Mouse (Mus musculus): Measurements from ENCODE around the gene Lrrc61.

Gene Lrrc61

DNA sequence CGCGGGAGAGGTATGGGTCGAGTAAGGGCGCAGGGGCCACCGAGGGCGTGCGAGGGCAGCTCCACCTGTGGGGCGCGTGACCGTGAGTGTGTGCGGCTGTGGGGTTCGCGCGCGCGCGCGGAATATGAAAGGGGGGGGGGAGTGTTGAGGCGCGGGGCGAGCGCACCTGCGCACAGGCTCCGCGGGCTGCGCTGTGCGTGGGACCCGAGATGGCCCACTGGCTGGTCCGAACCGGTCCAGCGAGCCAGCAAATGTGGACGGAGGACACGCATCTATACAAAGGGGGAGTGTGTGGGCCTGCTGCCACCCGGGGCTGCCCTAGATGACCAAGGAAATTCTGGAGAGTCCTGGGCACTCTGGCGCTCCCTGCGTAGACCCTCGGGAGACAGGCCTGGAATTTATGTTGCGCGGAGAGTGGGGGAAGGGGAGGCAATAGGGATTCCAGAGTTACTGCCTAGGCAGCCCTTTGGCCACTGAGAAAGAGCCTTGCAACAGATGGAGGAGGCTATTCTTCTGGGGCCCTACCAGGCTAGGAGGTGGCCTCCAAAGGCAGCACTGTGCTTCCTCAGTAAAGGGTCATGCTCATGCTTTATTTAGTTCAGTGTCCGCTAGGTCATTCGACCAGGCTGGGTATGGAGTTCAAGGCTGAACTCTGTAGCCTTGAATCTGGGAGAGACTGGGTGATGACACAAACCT lies 39.6 kb downstream of the Lrrc61 start:
- no peak for DNase-seq

DNA sequence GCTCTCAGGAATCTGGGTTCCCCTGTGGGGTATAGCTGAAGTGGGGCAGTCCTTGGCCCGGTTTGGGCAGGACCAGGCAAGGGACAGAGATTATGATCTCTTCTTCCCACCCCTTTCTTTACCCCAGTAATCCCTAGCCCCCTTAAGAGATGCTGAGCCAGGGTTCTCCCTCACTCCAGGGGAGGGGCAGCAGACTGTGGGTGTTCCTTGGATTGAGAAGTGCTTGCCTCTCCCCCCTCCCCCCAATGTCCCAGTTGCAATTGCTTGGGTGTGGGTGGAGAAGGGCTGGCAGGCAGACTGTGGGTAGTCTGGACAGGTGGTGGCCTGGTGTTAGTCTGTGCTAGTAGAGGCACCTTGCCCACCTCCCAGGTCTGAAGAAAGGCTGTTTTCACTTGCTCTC lies 40.7 kb downstream of the Lrrc61 start:
- DNase-seq, result no peak

DNA sequence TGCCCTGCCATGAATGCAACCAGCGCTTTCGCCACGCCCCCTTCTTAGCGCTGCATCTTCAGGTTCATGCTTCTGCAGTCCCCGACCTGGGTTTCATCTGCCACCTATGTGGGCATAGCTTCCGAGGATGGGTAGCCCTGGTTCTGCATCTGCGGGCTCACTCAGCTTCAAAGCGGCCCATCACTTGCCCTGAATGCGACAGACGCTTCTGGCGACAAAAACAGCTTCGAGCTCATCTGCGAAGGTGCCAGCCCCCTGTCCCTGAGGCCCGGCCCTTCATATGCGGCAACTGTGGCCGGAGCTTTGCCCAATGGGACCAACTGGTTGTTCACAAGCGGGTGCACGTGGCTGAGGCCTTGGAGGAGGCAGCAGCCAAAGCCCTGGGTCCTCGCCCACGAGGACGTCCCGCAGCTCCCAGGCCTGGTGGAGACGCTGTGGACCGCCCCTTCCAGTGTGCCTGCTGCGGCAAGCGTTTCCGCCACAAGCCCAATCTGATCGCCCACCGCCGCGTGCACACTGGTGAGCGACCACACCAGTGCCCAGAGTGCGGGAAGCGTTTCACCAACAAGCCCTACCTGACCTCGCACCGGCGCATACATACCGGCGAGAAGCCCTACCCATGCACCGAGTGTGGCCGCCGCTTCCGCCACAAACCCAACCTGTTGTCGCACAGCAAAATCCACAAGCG lies 42.1 kb downstream of the Lrrc61 start:
- DNase-seq, result no peak

DNA sequence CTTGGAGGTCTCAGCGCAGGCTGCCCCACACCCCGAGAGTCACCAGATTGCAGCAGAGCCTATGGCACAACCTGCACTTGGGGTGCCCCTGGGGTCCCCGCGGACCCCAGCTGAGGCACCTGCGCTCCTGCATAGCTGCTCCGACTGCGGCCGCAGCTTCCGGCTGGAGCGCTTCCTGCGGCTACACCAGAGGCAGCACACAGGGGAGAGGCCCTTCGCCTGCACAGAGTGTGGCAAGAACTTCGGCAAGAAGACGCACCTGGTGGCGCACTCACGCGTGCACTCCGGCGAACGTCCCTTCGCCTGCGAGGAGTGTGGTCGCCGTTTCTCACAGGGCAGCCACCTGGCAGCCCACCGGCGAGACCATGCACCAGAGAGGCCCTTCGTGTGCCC lies 42.6 kb downstream of the Lrrc61 start:
- no peak for DNase-seq

DNA sequence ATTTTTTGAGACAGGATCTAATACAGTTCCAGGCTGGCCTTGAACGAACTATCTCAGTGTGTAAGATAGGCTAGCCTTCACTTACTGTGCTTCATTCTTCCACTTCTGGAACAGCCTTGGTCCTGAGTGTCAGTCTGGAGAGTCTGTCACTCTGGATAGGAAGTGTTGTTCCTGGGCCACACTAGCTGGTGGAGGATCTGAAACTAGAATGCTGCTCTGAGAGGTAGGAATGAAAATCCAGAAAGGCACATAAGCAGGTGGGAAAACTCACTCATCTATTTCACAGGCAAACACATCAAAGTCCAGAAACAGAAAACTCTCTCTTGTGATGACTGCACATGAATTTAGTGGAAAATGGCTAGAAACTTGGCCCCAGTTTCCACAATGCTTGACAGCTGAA lies 46.0 kb downstream of the Lrrc61 start:
- DNase-seq, result no peak

DNA sequence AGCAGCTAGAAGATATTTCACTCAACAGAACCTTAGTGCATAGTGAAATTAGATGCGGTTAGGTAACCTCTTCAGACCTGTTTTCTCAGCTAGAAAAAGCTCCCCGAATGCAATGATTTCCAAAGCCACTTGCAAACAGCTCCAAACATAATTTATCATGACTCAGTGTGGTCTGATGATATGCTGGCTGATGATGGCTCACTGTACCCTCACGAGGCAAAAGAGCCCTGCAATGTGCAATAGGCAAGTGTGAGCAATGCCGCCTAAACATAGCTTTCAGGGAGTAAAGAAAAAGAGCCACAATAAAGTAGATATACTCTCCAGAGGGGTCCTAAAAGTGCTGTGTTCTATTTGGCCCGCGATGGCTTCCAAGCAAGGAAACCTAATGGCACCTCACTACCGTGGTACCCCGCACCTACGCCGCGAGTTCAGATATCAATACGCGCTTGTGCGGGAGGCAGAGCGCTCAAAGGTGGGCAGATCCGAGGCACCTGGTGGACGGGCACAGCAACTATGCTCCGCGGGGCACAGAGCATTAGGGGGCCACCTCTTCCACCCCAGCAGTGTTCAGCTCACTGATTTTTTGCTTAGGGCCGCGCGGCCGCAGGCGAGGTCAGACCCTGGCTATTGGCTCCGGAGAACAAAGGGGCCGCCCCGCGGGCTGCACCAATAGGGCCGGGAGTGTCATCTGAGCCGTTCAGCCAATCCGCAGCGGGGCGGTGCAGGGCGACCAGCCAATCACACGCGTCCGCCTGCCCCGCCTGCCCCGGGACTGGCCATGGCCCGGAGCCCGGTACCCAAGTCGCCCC lies 46.9 kb downstream of the Lrrc61 start, which contains the start of gene Zfp775:
TSS of gene Zfp775 (plus strand) at position 793 of the 809 bp plus-strand sequence.
- DNase-seq, result peak; percentile 94

DNA sequence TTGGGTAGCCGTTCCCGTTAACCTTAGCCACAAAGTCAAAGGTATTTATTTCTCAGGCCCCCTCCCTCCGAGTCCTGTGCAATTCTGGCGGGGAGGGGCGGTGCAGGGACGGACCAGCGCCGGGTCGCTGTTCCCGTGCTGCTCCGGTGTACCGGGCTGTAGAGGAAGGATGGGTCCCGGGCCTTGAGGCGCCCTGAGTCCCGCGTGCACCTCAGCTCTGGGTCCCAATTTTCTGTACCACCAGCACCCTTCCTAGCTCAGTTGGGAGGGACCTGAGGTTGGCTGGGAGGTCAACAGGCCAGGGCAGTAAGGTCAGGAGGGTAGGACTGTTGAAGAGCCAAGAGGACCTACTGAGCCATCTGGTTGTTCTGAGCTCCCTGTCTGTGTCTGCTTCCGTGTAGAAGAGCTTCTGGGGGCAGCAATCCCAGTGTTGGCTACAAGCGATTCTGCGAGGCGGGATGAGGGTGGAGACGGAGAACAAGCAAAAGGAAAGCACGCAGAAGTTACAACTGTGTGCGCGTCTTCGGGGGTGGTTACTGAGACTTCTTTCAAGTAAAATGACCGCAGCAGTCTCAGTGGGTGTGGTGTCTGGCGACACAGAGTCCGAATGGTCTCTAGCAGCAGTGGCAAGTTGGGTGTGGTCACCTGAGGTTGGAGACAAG lies 47.6 kb downstream of the Lrrc61 start:
- DNase-seq, result no peak

DNA sequence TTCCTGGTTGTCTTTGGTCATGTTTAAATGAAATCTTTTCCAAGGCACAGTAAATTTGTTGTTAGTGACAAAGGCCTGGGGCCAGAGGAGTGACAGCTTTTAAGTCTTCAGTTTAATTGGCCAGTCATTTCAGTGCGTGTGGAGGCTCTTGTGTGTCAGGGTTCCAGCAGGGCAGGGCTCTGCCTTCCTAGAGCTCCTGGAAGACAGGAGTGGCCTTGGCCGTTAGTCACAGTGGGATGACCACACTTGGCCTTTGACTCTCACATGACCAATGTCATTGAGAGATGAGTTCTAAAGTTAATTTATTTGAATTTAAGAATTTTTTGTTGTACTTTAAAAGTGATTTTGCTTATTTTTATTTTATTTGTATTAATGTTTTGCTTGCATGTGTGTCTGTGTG lies 53.5 kb downstream of the Lrrc61 start:
- DNase-seq, result no peak

DNA sequence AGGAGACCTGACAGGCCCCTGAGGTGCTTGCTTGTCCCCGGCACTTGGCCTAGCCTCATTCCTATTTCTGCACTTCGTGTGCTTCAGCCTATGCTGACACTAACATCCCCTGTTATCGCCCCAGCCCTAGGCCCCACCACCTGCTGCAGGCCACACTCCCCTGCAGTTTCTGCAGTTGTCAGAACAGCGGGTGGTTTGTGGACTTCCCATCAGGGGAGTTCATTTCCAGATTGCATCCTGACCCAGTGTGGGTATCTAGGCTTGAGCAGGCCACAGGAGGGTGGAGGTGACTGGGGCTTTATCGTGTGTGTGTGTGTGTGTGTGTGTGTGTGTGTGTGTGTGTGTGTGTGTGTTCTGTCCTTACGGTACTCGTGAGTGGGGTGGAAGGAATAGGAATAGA lies 54.9 kb downstream of the Lrrc61 start:
- DNase-seq, result no peak

DNA sequence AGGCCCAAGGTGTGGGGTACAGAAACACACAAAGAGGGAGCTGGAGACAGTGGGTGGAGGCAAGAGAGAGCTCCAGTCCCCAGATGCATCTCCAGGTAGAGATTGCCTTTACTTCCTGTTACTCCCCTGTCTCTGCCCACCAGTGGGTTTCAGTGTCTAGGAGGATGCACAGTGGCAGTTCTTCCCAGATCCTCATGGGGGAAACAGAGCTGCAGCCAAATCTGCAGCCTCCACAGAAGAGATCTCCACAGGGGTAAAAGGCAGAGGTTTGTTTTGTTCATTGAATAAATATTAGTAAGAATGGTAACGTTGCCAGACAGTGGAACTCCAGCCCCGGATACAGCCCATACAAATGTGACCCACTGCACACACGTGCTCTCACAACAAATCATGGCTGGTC lies 56.1 kb downstream of the Lrrc61 start:
- DNase-seq, result no peak

DNA sequence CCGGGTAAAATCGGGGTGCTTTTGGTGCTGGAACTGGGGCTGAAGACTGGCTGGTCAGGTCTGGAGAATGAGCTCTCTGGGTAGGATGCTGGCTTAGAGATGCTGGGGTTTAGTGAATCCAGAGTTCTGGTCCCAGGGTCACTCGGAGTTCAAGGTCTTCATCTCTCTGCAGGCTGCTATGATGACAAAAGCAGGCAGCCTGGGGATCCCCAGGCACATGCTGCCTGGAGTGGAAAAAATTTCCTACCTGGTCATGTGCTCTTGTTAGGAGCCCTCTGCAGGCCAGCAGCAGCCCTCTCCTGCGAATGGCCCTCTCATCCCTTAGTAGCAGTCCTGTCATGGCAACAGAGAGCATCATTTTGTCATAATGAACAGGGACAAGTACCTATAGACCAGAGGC lies 58.9 kb downstream of the Lrrc61 start:
- DNase-seq, result no peak

DNA sequence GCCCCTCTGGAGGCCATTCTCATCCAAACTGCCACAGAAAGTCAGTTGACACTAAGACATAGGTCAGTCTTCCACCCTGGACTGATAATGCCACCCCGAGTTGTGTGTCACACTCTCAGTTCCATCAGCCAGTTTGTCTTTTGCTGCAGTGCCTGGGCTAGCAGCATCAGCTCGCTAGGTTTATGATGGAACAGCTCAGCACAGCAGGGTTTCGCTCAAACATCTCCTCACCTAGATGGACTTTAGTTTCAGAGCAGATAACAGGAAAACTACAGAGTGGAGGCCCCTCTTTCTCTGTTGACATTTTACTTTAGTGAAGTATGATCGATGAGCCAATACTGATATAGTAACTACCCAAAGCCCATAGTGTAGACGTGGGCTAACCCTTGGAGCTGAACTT lies 60.2 kb downstream of the Lrrc61 start:
- no peak for DNase-seq

DNA sequence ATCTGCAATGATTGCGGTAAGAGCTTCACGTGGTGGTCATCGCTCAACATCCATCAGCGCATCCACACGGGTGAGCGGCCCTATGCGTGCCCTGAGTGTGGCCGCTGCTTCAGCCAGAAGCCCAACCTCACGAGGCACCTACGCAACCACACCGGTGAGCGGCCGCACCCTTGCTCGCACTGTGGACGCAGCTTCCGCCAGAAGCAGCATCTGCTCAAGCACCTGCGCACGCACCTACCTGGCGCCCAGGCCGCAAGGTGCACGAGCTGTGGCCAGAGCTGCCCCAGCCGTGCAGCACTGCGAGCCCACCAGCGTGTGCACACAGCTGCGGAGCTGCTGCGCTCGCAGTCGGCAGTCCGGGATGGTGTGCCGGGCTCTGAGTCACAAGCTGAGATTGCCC lies 65.4 kb downstream of the Lrrc61 start:
- no peak for DNase-seq

All from thymus, postnatal 14 days (tissue).